Mouse (Mus musculus): ENCODE measurements around the gene Duox1. TPM values are rescaled to one million over a fixed set of nuclear protein-coding genes. Genes with fewer than 3 reads are reported as not detected.
"Not testable (repeated sequence)": the region's sequence is repeated elsewhere in the genome, so short reads cannot be mapped to it uniquely, and the experiment has no call there.

Duox1 gene
- polyA plus RNA-seq, 1 experiment from 2014 or later: 0.10 TPM

DNA sequence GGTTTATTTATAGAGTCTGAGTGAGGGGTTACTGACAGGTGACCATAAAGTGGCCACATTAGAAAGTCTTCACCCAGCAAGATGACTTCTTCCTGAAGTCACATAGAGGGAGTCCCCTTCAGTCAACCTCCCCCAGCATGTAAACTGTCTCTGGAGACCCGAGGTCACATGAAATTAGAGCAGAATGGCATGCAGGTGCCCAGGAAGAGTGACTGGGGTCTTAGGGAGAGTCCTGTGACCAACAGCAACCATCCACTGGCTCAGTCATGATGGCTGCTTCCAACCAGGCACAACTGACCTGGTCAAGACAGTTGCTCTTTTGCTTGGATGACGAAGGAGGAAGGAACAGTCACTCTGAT, 63.8 kb downstream of the Duox1 start:
- no peaks in the 10 kb centered on the region; the same call in 1 of the 2 replicates for H3K27me3 ChIP-seq (replicated peaks; ENCODE audit: control insufficient read depth, insufficient read depth, low read length)
- 38% methylated on average over 2 of the region's 2 CpGs for WGBS
- no peak overlapping the region for H3K4me2 ChIP-seq
- no peaks in the 10 kb centered on the region for H3K4me1 ChIP-seq (replicated peaks; ENCODE audit: control insufficient read depth, insufficient read depth, low read length)
- no peak overlapping the region for H3K9ac ChIP-seq (ENCODE audit: low read depth, low read length)
- no peaks in the 10 kb centered on the region for H3K36me3 ChIP-seq (ENCODE audit: control insufficient read depth, insufficient read depth, low read length)
- no peak for DNase-seq (ENCODE audit: low spot score)
- H3K4me3 ChIP-seq (ENCODE audit: low read depth, low read length): no peak overlapping the region
- no peak for ATAC-seq (replicated peaks; ENCODE audit: low FRiP score)
- H3K9me3 ChIP-seq (ENCODE audit: control insufficient read depth, low read length): no peaks in the 10 kb centered on the region
- H3K27ac ChIP-seq (ENCODE audit: low read depth, low read length): no peak overlapping the region

DNA sequence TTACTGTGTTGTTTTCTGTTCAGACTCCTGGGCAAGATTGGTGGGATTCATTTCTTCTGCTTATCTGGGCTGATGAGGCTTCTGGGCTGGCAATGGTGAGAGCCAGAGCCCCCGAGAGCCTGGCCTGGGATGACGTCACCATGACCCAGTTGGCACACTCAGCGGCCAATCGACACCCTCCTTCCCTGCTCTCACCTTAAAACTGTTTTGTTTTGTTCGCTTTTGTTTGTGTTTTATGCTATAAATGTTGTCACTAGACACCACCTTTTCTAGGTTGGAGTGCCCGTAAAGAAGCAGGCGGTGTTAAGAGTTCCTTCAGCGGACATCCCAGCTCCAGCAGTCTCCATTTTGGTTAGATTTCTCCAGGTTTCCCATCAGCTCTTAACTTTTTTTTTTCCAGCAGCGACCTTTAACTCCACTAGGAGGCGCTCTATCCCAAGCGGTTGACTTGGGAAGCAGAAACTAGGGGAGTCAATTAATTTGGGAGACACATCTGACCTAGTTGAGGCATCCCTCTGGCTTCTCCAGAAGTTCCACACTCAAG, 65.4 kb downstream of the Duox1 start:
- peak overlapping the region; percentile 62 for H3K4me2 ChIP-seq
- H3K36me3 ChIP-seq (ENCODE audit: control insufficient read depth, insufficient read depth, low read length): no peaks in the 10 kb centered on the region
- no peak for ATAC-seq (replicated peaks; ENCODE audit: low FRiP score)
- peak overlapping the region; percentile 33 for H3K4me3 ChIP-seq (ENCODE audit: low read depth, low read length)
- 15% methylated on average over 11 of the region's 11 CpGs for WGBS
- no peaks in the 10 kb centered on the region; the same call in 1 of the 2 replicates for H3K27me3 ChIP-seq (replicated peaks; ENCODE audit: control insufficient read depth, insufficient read depth, low read length)
- no peak overlapping the region for H3K27ac ChIP-seq (ENCODE audit: low read depth, low read length)
- DNase-seq (ENCODE audit: low spot score): peak; percentile 53
- H3K4me1 ChIP-seq (replicated peaks; ENCODE audit: control insufficient read depth, insufficient read depth, low read length): no peaks in the 10 kb centered on the region
- H3K9ac ChIP-seq (ENCODE audit: low read depth, low read length): no peak overlapping the region
- H3K9me3 ChIP-seq (ENCODE audit: control insufficient read depth, low read length): no peaks in the 10 kb centered on the region

DNA sequence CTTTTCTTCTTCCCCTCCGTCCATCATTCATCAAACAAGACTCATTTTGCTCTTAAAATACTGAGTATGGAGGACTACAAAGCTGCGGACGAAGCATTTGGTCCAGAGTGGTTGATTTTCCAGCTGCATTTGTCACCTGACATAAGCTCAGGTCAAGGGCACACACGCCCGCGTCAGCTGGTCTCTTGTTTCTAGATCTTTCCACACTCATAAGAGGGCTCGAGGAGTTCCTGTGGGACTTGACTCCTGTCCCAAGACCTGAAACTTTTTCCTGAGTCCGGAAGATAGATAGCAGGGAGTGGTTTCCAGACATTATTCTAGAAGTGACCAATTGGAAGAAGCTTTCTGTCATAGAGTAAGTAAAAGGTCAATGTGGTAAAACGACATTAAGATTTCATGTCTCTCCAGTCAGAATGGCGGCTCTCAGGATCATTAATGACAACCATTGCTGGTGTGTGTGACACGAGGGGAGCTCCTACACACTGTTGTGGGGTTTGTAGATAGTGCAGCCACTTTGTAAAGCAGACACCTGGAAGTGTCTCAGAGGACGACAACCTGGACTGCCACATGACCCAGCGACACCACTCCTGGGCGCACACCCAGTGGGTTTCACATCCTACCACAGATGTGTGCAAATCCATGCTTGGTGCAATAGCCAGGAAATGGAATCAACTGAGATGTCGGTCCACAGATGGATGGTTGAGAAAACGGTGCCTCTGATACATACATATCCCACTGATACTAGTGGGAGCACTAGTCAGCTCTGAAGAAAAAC, 66.0 kb downstream of the Duox1 start:
- no peak for ATAC-seq (replicated peaks; ENCODE audit: low FRiP score)
- Histone ChIP-seq H3K9ac (ENCODE audit: low read depth, low read length) (no peak overlapping the region), H3K4me1 (replicated peaks; ENCODE audit: control insufficient read depth, insufficient read depth, low read length) (no peaks in the 10 kb centered on the region), H3K27ac (ENCODE audit: low read depth, low read length) (no peak overlapping the region), H3K9me3 (ENCODE audit: control insufficient read depth, low read length) (no peaks in the 10 kb centered on the region), H3K4me2 (no peak overlapping the region), H3K36me3 (ENCODE audit: control insufficient read depth, insufficient read depth, low read length) (no peaks in the 10 kb centered on the region), H3K27me3 (replicated peaks; ENCODE audit: control insufficient read depth, insufficient read depth, low read length) (no peaks in the 10 kb centered on the region; the same call in 1 of the 2 replicates), H3K4me3 (ENCODE audit: low read depth, low read length) (no peak overlapping the region)
- 66% methylated on average over 16 of the region's 16 CpGs for WGBS
- no peak for DNase-seq (ENCODE audit: low spot score)

DNA sequence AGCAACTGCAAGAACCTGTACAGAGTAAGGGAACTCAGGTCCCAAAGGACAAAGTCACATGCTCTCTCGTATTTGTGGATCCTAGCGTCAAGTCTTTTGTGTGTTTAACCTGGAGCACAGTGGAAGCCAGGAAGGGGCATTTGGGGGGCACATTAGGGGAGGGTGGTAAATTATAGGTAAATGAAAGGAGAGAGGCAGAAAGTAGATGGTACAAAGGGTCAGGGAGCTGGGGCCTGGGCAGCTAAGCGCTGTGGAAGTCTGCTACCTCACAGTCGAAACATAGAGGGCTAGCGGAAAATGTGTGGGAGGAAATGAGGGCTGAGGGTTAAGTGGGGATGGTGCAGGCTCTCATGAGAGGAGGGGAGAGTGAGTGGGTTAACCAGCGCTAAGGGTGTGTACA, 66.6 kb downstream of the Duox1 start:
- Histone ChIP-seq H3K9me3 (ENCODE audit: control insufficient read depth, low read length) (no peaks in the 10 kb centered on the region), H3K27ac (ENCODE audit: low read depth, low read length) (no peak overlapping the region), H3K4me1 (replicated peaks; ENCODE audit: control insufficient read depth, insufficient read depth, low read length) (no peaks in the 10 kb centered on the region), H3K9ac (ENCODE audit: low read depth, low read length) (no peak overlapping the region), H3K4me3 (ENCODE audit: low read depth, low read length) (no peak overlapping the region), H3K4me2 (no peak overlapping the region), H3K36me3 (ENCODE audit: control insufficient read depth, insufficient read depth, low read length) (no peaks in the 10 kb centered on the region), H3K27me3 (replicated peaks; ENCODE audit: control insufficient read depth, insufficient read depth, low read length) (no peaks in the 10 kb centered on the region; the same call in 1 of the 2 replicates)
- DNase-seq (ENCODE audit: low spot score) (no peak), ATAC-seq (replicated peaks; ENCODE audit: low FRiP score) (no peak)
- WGBS: 78% methylated on average over 6 of the region's 6 CpGs

DNA sequence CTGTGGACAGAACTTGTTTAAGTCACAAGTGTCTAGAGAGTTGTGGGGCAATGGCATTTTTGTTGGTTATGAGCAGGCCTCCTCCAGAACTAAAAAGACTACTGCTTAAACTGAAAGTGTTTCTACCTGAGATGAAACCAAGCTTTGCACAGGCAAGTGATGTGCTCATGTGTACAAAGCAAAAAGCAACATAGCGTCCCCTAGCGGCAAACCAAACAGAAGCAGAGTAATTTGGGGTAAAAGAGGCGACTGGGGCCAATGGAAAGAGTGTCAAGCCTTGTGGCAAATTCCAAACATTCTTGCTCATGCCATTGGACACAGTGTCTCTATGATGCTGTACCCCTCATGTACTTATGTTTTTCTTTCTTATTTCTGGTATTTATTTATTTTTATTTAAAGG, 69.6 kb downstream of the Duox1 start:
- H3K4me1 ChIP-seq (replicated peaks; ENCODE audit: control insufficient read depth, insufficient read depth, low read length): no peaks in the 10 kb centered on the region
- no peaks in the 10 kb centered on the region for H3K9me3 ChIP-seq (ENCODE audit: control insufficient read depth, low read length)

DNA sequence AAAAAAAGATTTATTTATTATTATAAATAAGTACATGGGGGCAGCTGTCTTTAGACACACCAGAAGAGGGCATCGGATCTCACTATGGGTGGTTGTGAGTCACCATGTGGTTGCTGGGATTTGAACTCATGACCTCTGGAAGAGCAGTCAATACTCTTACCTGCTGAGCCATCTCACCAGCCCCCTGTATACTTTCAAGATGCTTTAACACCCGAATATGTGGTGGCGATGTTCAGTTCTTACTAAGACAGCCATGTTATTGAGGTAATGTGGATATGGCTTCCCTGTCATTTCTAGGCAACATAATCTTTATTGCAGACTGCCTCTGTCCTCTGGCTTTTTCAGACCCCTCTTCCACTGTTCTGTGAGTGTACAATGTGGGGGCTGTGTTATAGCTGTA, 71.7 kb downstream of the Duox1 start:
- WGBS: 83% methylated on average over 3 of the region's 3 CpGs
- ATAC-seq (replicated peaks; ENCODE audit: low FRiP score); H3K27ac ChIP-seq (ENCODE audit: low read depth, low read length): not testable (repeated sequence)

More for the DNA sequence above, 69.6 kb downstream of the Duox1 start:
- no peak overlapping the region for H3K4me2 ChIP-seq
- no peaks in the 10 kb centered on the region for H3K36me3 ChIP-seq (ENCODE audit: control insufficient read depth, insufficient read depth, low read length)
- no peak overlapping the region for H3K27ac ChIP-seq (ENCODE audit: low read depth, low read length)
- no peak overlapping the region for H3K4me3 ChIP-seq (ENCODE audit: low read depth, low read length)
- ATAC-seq (replicated peaks; ENCODE audit: low FRiP score): no peak
- no peak overlapping the region for H3K9ac ChIP-seq (ENCODE audit: low read depth, low read length)
- WGBS: 29% methylated on average over 3 of the region's 3 CpGs
- no peaks in the 10 kb centered on the region; the same call in 1 of the 2 replicates for H3K27me3 ChIP-seq (replicated peaks; ENCODE audit: control insufficient read depth, insufficient read depth, low read length)
- no peak for DNase-seq (ENCODE audit: low spot score)

DNA sequence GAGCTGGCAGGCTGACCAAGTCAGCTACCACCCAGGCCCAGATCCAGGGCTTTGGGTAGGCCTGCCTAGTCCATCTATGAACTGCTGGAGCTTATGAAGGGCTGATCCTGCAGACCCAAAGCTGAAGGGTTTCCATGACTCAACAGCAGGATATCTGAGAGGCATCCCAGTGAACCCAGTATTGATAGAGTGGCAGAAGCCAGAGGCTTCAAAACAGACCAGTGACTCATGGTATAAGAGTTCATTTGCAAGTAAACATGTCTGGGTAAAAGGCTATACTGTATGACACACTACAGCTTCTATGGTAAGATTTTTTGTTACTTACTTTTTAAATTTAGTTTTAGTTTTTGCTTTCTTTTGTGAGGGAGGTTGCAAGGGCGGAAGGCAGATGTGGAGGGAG, 80.7 kb downstream of the Duox1 start:
- no peak overlapping the region for H3K4me2 ChIP-seq
- no peak overlapping the region for H3K27ac ChIP-seq (ENCODE audit: low read depth, low read length)
- no peak overlapping the region for H3K9ac ChIP-seq (ENCODE audit: low read depth, low read length)
- no peaks in the 10 kb centered on the region for H3K27me3 ChIP-seq (replicated peaks; ENCODE audit: control insufficient read depth, insufficient read depth, low read length)
- DNase-seq (ENCODE audit: low spot score) (no peak), ATAC-seq (replicated peaks; ENCODE audit: low FRiP score) (no peak)
- no peaks in the 10 kb centered on the region for H3K36me3 ChIP-seq (ENCODE audit: control insufficient read depth, insufficient read depth, low read length)
- H3K4me1 ChIP-seq (replicated peaks; ENCODE audit: control insufficient read depth, insufficient read depth, low read length): no peaks in the 10 kb centered on the region
- 78% methylated on average over 1 of the region's 1 CpGs for WGBS
- H3K4me3 ChIP-seq (ENCODE audit: low read depth, low read length): no peak overlapping the region
- no peaks in the 10 kb centered on the region for H3K9me3 ChIP-seq (ENCODE audit: control insufficient read depth, low read length)

More for the DNA sequence above, 71.7 kb downstream of the Duox1 start:
- not testable (repeated sequence) for H3K9me3 ChIP-seq (ENCODE audit: control insufficient read depth, low read length); H3K36me3 ChIP-seq (ENCODE audit: control insufficient read depth, insufficient read depth, low read length); DNase-seq (ENCODE audit: low spot score); H3K4me1 ChIP-seq (replicated peaks; ENCODE audit: control insufficient read depth, insufficient read depth, low read length); H3K4me3 ChIP-seq (ENCODE audit: low read depth, low read length); H3K9ac ChIP-seq (ENCODE audit: low read depth, low read length); H3K27me3 ChIP-seq (replicated peaks; ENCODE audit: control insufficient read depth, insufficient read depth, low read length); H3K4me2 ChIP-seq

Data from liver, embryonic 11.5 days (tissue).